Mouse (Mus musculus) layer of hippocampus, postnatal 36 days (tissue): ENCODE measurements around the gene Myo5c. TPM values are rescaled to one million over a fixed set of nuclear protein-coding genes. Genes with fewer than 3 reads are reported as not detected.

Experiments
- DNase-seq, 2 experiments: peaks; one replicate each; pipeline ENCODE4 v3.0.0; 2022
- total RNA-seq, 2 experiments: library from RNA; stranded (reverse); gene quantifications; 2 replicates each; pipeline ENCODE4 v1.2.3; 2021

Myo5c gene
- total RNA-seq, 2 experiments from 2014 or later: 0.50 to 0.53 TPM

GRCm38 (mm10) chr9:75282830-75283229 is 51.0 kb downstream of the Myo5c start:
- peak; percentile 37 to 63 for DNase-seq

- DNase-seq: no peak
These were observed 51.8 kb downstream of the Myo5c start for GRCm38 (mm10) chr9:75283636-75284035.

- DNase-seq: no peak
These were observed 53.5 kb downstream of the Myo5c start for GRCm38 (mm10) chr9:75285363-75285762.

GRCm38 (mm10) chr9:75287636-75288035 is 55.8 kb downstream of the Myo5c start:
- DNase-seq: no peak

GRCm38 (mm10) chr9:75289545-75289944 is 57.7 kb downstream of the Myo5c start:
- DNase-seq: no peak

- DNase-seq: no peak
These were observed 67.5 kb downstream of the Myo5c start for GRCm38 (mm10) chr9:75299342-75299741.

GRCm38 (mm10) chr9:75303033-75303432 is 71.2 kb downstream of the Myo5c start:
- DNase-seq: no peak

GRCm38 (mm10) chr9:75303701-75304261 is 72.0 kb downstream of the Myo5c start:
- no peak for DNase-seq

- no peak for DNase-seq
These were observed 72.5 kb downstream of the Myo5c start for GRCm38 (mm10) chr9:75304286-75304685.

- DNase-seq: no peak
These were observed 74.5 kb downstream of the Myo5c start, which contains the start of gene Gnb5 for GRCm38 (mm10) chr9:75306126-75306898. Gene Gnb5 (plus strand): TSS chr9:75306288.

- DNase-seq: no peak
These were observed 75.2 kb downstream of the Myo5c start for GRCm38 (mm10) chr9:75307015-75307414.

- no peak for DNase-seq
These were observed 76.8 kb downstream of the Myo5c start for GRCm38 (mm10) chr9:75308621-75309020.

GRCm38 (mm10) chr9:75312008-75312407 is 80.2 kb downstream of the Myo5c start:
- DNase-seq: peak; percentile 72 to 74

- DNase-seq: no peak
These were observed 81.5 kb downstream of the Myo5c start for GRCm38 (mm10) chr9:75313138-75313831.

GRCm38 (mm10) chr9:75313832-75314516 is 82.2 kb downstream of the Myo5c start:
- DNase-seq: peak; percentile 87 to 88

GRCm38 (mm10) chr9:75314517-75315105 is 82.8 kb downstream of the Myo5c start:
- no peak for DNase-seq

GRCm38 (mm10) chr9:75315238-75315637 is 83.4 kb downstream of the Myo5c start:
- no peak for DNase-seq

GRCm38 (mm10) chr9:75316771-75317170 is 85.0 kb downstream of the Myo5c start:
- no peak for DNase-seq

GRCm38 (mm10) chr9:75318196-75318595 is 86.4 kb downstream of the Myo5c start:
- DNase-seq: no peak

GRCm38 (mm10) chr9:75319365-75319764 is 87.5 kb downstream of the Myo5c start:
- peak in 1 of 2 experiments; percentile 38 for DNase-seq

GRCm38 (mm10) chr9:75322099-75322885 is 90.5 kb downstream of the Myo5c start:
- DNase-seq: no peak

- DNase-seq: no peak
These were observed 96.2 kb downstream of the Myo5c start for GRCm38 (mm10) chr9:75328047-75328446.
